Mouse (Mus musculus): ENCODE results near the gene Prkca. TPM values are rescaled to one million over a fixed set of nuclear protein-coding genes. Genes with fewer than 3 reads are reported as not detected.
A peak's percentile ranks its signal among the peaks of the same experiment; 100 is the strongest.

Gene Prkca
- polyA plus RNA-seq, 1 experiment from 2014 or later, result 7.4 TPM

DNA sequence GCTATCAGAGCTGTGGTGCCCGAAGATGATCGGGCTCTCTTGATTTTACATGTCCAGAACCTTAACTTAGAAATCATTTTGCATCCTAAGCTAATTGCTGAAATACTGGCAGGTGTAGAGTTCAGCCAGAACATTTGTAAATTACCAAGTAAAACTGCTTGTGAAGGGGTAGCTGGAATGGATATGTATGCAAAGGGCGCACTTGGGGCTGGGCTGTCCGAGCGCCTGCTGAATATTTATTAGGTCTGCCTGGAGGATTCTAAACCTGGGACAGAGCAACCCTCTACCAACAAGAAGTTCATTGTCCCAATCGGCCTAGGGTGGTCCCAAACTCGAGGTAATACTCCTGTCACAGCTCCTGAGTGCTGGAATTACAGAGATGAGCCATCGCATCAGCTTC, 1.0 kb upstream of the Prkca start:
- peak overlapping the region; percentile 83 for H3K4me3 ChIP-seq (ENCODE audit: low read length)
- peak overlapping the region; percentile 97 for H3K4me2 ChIP-seq (ENCODE audit: low read length)
- H3K9me3 ChIP-seq (ENCODE audit: control insufficient read depth, low read length), result no peaks in the 10 kb centered on the region
- peak overlapping the region; percentile 92 for H3K9ac ChIP-seq (ENCODE audit: low read depth, low read length)
- WGBS, result 39% methylated on average over 8 of the region's 8 CpGs
- H3K4me1 ChIP-seq (ENCODE audit: control insufficient read depth, insufficient read depth, low read depth, low read length), result peaks cover 8% of the 10 kb centered on the region
- ATAC-seq, result no peak
- H3K36me3 ChIP-seq (ENCODE audit: control insufficient read depth, insufficient read depth, low read length), result no peaks in the 10 kb centered on the region
- H3K27me3 ChIP-seq (replicated peaks; ENCODE audit: control insufficient read depth, insufficient read depth, low read length), result no peaks in the 10 kb centered on the region
- no peak overlapping the region for H3K27ac ChIP-seq (ENCODE audit: low read depth, low read length)

DNA sequence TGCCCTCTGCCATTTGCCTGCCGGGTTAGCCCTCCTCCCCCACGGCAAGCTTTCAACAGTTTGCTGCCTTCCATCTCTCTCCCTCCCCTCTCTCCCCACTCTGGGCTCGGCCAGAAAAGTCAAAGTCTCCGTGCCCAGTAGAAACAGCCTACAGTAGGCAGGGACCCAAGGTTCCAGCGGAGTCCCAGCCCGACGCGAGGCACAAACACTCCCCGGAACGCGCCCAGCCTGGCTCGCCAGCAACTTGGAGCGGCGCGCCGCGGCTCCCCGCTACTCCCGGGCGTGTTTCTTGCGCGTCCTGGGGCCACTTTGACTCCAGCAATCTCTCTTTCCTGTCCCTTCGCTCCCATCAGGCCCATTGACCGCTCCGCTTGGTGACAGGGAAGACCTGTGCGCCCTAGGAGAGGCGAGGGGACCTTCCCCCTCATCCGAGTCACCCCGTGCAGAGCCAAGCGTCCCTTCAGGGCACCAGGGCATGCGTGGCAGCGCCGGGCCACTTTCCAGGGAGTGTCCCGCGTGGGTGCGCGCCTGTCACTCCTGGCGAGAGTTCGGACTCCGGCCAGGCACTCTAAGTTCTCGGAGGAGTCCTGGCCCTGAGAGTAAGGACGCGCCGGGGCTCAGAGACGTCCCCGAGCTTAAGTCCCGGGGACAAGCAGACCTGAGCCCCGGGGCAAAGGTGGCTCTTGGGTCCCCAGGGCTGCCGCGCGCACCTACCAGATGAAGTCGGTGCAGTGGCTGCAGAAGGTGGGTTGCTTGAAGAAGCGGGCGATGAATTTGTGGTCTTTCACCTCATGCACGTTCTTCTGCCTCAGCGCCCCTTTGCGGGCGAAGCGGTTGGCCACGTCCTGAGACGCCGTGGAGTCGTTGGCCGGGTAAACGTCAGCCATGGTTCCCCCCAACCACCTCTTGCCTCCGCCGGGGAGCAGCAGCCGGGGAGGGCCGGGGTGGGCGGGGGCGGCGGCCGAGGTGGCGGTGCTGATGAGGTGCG, 653 bp downstream of the Prkca start, which contains the start of gene Apoh:
TSS of gene Apoh (plus strand) at position 574 of the 988 bp plus-strand sequence.
- H3K9me3 ChIP-seq (ENCODE audit: control insufficient read depth, low read length), result no peaks in the 10 kb centered on the region
- ATAC-seq, result peak; percentile 5
- peaks cover 4% of the 10 kb centered on the region; the same call in 1 of the 2 replicates for H3K36me3 ChIP-seq (ENCODE audit: control insufficient read depth, insufficient read depth, low read length)
- peak within 1 kb of the TSS; percentile 93 for H3K27ac ChIP-seq (ENCODE audit: low read depth, low read length)
- H3K4me3 ChIP-seq (ENCODE audit: low read length), result peak within 1 kb of the TSS; percentile 83
- H3K27me3 ChIP-seq (replicated peaks; ENCODE audit: control insufficient read depth, insufficient read depth, low read length), result no peaks in the 10 kb centered on the region
- H3K4me1 ChIP-seq (ENCODE audit: control insufficient read depth, insufficient read depth, low read depth, low read length), result peaks cover 8% of the 10 kb centered on the region
- peak within 1 kb of the TSS; percentile 92 for H3K9ac ChIP-seq (ENCODE audit: low read depth, low read length)
- H3K4me2 ChIP-seq (ENCODE audit: low read length), result peak within 1 kb of the TSS; percentile 97
- WGBS, result under 1% methylated on average over 64 of the region's 75 CpGs

DNA sequence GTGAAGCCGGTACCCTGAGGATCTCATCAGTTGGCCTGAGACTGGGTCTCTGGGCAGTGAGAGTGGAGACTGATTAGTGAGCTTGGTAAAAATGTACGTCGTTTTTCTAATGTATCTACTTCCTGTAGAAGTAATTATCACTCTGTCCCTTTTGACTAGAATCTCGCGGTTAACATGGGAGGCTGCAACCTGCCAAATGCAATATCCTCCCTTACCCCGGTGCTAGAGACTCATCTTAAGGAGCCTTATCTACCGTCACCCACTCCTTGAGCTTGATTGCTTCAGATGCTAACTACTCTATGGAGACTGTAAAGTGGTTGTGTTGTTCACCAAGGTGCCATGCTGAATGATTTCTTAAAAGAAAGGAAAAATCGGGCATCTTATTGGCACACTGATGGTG, 1.9 kb downstream of the Prkca start:
- no peaks in the 10 kb centered on the region for H3K27me3 ChIP-seq (replicated peaks; ENCODE audit: control insufficient read depth, insufficient read depth, low read length)
- H3K27ac ChIP-seq (ENCODE audit: low read depth, low read length), result no peak overlapping the region
- H3K9me3 ChIP-seq (ENCODE audit: control insufficient read depth, low read length), result no peaks in the 10 kb centered on the region
- H3K4me3 ChIP-seq (ENCODE audit: low read length), result peak overlapping the region; percentile 83
- peak overlapping the region; percentile 97 for H3K4me2 ChIP-seq (ENCODE audit: low read length)
- 32% methylated on average over 8 of the region's 8 CpGs for WGBS
- peaks cover 8% of the 10 kb centered on the region for H3K4me1 ChIP-seq (ENCODE audit: control insufficient read depth, insufficient read depth, low read depth, low read length)
- peaks cover 4% of the 10 kb centered on the region; the same call in 1 of the 2 replicates for H3K36me3 ChIP-seq (ENCODE audit: control insufficient read depth, insufficient read depth, low read length)
- H3K9ac ChIP-seq (ENCODE audit: low read depth, low read length), result no peak overlapping the region
- ATAC-seq, result no peak

DNA sequence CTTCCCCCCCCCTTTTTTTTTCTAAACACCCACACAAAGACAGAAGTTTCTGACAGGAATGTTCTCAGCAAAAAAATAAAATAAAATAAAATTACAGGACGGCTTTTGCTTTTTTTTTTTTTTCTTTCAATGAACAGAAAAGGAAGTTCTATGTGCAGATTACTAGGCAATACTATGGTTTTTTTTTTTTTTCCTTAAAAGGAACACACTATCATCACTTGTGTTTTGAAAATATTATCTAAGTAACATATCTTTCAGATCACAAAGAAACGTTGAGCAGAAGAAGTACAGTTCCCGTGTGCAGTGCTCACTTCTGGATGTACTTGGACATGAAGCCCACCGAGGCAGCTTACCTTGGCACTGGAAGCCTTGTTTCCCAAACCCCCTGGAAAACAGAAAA, 3.4 kb downstream of the Prkca start:
- 91% methylated on average over 4 of the region's 4 CpGs for WGBS

DNA sequence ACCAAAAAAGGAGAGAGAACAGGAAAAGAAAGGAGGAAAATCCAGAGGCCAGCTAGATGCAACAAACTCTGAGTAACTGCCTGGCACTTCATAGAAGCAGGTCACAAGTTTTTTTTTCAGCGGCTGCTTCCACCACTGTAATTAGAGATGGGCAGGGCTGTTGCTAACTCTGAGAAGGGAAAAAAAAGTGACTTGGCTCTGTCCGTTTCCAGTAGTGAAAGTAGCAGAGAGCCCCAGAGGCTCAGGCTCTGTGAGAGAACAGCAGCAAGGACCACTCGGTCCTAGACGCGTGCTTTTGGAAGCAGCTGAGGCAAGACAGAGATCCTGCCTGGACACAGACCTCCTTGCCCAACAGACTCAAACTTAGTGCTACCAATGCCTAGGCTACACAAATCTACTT, 7.3 kb downstream of the Prkca start:
- WGBS, result 54% methylated on average over 5 of the region's 5 CpGs
- H3K27me3 ChIP-seq (replicated peaks; ENCODE audit: control insufficient read depth, insufficient read depth, low read length), result no peaks in the 10 kb centered on the region
- H3K27ac ChIP-seq (ENCODE audit: low read depth, low read length), result no peak overlapping the region
- H3K4me3 ChIP-seq (ENCODE audit: low read length), result no peak overlapping the region
- no peaks in the 10 kb centered on the region for H3K9me3 ChIP-seq (ENCODE audit: control insufficient read depth, low read length)
- no peak overlapping the region for H3K9ac ChIP-seq (ENCODE audit: low read depth, low read length)
- peaks cover 4% of the 10 kb centered on the region for H3K36me3 ChIP-seq (ENCODE audit: control insufficient read depth, insufficient read depth, low read length)
- H3K4me2 ChIP-seq (ENCODE audit: low read length), result no peak overlapping the region
- H3K4me1 ChIP-seq (ENCODE audit: control insufficient read depth, insufficient read depth, low read depth, low read length), result no peaks in the 10 kb centered on the region
- ATAC-seq, result no peak

More for the DNA sequence above, 3.4 kb downstream of the Prkca start:
- H3K36me3 ChIP-seq (ENCODE audit: control insufficient read depth, insufficient read depth, low read length), result peaks cover 4% of the 10 kb centered on the region; the same call in 1 of the 2 replicates
- no peaks in the 10 kb centered on the region for H3K27me3 ChIP-seq (replicated peaks; ENCODE audit: control insufficient read depth, insufficient read depth, low read length)
- H3K4me1 ChIP-seq (ENCODE audit: control insufficient read depth, insufficient read depth, low read depth, low read length), result peaks cover 8% of the 10 kb centered on the region
- no peak overlapping the region for H3K4me2 ChIP-seq (ENCODE audit: low read length)
- H3K9ac ChIP-seq (ENCODE audit: low read depth, low read length), result no peak overlapping the region
- H3K9me3 ChIP-seq (ENCODE audit: control insufficient read depth, low read length), result no peaks in the 10 kb centered on the region
- H3K27ac ChIP-seq (ENCODE audit: low read depth, low read length), result no peak overlapping the region
- H3K4me3 ChIP-seq (ENCODE audit: low read length), result no peak overlapping the region
- ATAC-seq, result no peak

DNA sequence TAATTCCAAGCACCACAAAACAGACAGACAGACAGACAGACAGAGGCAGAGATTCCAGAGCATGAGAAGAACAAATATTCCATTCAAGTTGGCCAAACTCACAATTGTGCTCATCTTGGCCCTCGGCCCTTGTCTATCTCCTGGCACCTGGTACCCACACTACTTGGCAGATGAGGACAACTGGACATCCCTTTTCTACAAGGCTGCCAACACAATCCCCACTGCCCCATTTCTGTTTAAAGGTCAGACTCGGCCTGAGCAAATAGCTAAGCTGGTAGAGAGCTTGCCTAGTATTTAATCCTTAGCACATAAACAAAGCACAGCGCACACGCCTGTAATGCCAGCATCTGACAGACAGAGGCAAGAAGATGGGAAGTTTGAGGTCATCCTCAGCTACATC, 8.2 kb downstream of the Prkca start:
- Histone ChIP-seq H3K36me3 (ENCODE audit: control insufficient read depth, insufficient read depth, low read length) (peaks cover 4% of the 10 kb centered on the region), H3K9ac (ENCODE audit: low read depth, low read length) (no peak overlapping the region), H3K4me3 (ENCODE audit: low read length) (no peak overlapping the region), H3K27me3 (replicated peaks; ENCODE audit: control insufficient read depth, insufficient read depth, low read length) (no peaks in the 10 kb centered on the region), H3K27ac (ENCODE audit: low read depth, low read length) (no peak overlapping the region), H3K4me1 (ENCODE audit: control insufficient read depth, insufficient read depth, low read depth, low read length) (no peaks in the 10 kb centered on the region), H3K4me2 (ENCODE audit: low read length) (no peak overlapping the region), H3K9me3 (ENCODE audit: control insufficient read depth, low read length) (no peaks in the 10 kb centered on the region)
- ATAC-seq, result no peak
- 87% methylated on average over 4 of the region's 4 CpGs for WGBS

DNA sequence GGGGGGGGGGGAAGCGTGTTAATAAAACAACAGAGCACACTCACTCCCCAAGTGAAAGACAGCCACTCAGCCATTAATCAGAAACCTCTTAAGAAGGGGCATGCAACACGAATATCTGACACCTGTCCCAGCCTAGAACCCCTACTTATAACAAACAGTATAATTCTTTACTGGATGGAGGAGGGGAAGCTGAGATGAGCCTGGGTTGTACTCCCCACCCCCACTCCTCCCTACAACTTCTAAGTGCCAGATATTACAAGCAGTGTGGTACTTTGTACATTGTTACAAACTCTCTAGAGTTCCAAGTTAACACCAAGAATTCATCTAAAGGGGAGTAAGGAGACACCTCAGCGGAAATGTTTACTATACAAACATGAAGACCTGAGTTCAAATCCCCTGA, 9.1 kb downstream of the Prkca start:
- Histone ChIP-seq H3K4me1 (ENCODE audit: control insufficient read depth, insufficient read depth, low read depth, low read length) (no peaks in the 10 kb centered on the region), H3K27me3 (replicated peaks; ENCODE audit: control insufficient read depth, insufficient read depth, low read length) (no peaks in the 10 kb centered on the region), H3K4me3 (ENCODE audit: low read length) (no peak overlapping the region), H3K4me2 (ENCODE audit: low read length) (no peak overlapping the region), H3K9me3 (ENCODE audit: control insufficient read depth, low read length) (no peaks in the 10 kb centered on the region), H3K36me3 (ENCODE audit: control insufficient read depth, insufficient read depth, low read length) (peaks cover 4% of the 10 kb centered on the region), H3K27ac (ENCODE audit: low read depth, low read length) (no peak overlapping the region), H3K9ac (ENCODE audit: low read depth, low read length) (no peak overlapping the region)
- WGBS, result 72% methylated on average over 2 of the region's 3 CpGs
- ATAC-seq, result no peak

DNA sequence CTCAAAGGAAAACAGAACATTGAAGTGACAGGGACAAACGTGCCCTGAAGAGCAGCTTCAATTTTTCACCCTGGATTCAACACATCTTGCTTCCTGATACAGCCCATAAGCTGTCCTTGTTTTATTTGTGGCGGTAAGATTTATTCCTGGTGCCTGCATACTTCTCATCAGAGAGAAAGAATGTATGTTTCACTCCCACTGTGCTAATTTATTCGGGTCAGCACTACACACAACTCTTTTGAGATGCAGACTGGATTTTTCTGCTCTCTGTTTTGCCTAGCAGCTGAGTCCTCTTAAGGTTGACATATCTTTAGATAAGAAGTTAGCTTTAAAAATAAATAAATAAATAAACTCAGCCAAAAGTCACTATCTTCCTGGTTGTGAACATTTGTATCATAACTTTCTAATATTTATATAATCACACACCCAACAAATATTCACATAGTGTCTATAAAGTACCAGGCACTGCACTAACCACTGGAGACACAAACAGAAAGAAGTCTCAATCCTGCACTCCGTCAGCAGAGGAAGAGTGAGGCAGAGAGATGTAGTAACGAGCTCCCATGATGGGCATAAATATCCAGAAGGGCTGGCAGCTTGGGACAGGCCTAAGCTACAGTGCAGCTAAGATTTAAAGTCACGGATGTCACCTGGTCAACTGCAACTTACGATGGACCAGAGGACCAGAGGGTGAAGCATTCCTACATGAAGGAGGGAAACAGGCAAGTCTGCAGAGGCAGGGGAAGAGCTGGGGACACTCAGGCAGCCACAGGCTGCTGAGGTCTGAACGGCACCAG, 9.9 kb downstream of the Prkca start:
- no peak for ATAC-seq
- 48% methylated on average over 8 of the region's 8 CpGs for WGBS
- no peak overlapping the region for H3K4me2 ChIP-seq (ENCODE audit: low read length)

DNA sequence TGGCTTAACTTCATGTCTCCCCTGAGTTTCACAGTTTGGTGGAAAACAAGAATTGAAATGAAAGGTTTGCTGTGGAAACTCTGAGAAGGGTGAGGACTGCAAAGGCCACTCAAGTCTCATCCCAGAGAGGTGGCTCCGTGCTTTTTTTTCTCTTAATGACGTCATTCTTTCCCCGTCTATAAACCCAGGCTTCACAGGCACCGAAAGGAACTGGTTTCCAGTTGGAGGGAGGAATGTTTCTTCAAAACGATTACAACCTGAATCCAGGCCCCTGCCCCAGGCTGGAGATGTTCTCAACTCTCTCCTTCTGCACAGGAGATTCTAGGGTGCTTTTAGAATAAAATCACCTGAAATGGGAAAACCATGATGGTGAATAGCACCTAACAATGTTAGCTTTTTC, 10.7 kb downstream of the Prkca start:
- Histone ChIP-seq H3K9me3 (ENCODE audit: control insufficient read depth, low read length) (no peaks in the 10 kb centered on the region), H3K27ac (ENCODE audit: low read depth, low read length) (no peak overlapping the region), H3K27me3 (replicated peaks; ENCODE audit: control insufficient read depth, insufficient read depth, low read length) (no peaks in the 10 kb centered on the region), H3K4me1 (ENCODE audit: control insufficient read depth, insufficient read depth, low read depth, low read length) (no peaks in the 10 kb centered on the region), H3K36me3 (ENCODE audit: control insufficient read depth, insufficient read depth, low read length) (no peaks in the 10 kb centered on the region; the same call in 1 of the 2 replicates), H3K4me2 (ENCODE audit: low read length) (no peak overlapping the region), H3K9ac (ENCODE audit: low read depth, low read length) (no peak overlapping the region), H3K4me3 (ENCODE audit: low read length) (no peak overlapping the region)
- WGBS, result 65% methylated on average over 5 of the region's 5 CpGs
- ATAC-seq, result no peak

More for the DNA sequence above, 9.9 kb downstream of the Prkca start:
- no peaks in the 10 kb centered on the region for H3K9me3 ChIP-seq (ENCODE audit: control insufficient read depth, low read length)
- no peaks in the 10 kb centered on the region for H3K27me3 ChIP-seq (replicated peaks; ENCODE audit: control insufficient read depth, insufficient read depth, low read length)
- peaks cover 4% of the 10 kb centered on the region for H3K36me3 ChIP-seq (ENCODE audit: control insufficient read depth, insufficient read depth, low read length)
- no peaks in the 10 kb centered on the region for H3K4me1 ChIP-seq (ENCODE audit: control insufficient read depth, insufficient read depth, low read depth, low read length)
- no peak overlapping the region for H3K4me3 ChIP-seq (ENCODE audit: low read length)
- H3K27ac ChIP-seq (ENCODE audit: low read depth, low read length), result no peak overlapping the region
- no peak overlapping the region for H3K9ac ChIP-seq (ENCODE audit: low read depth, low read length)
